Mouse (Mus musculus): Measurements from ENCODE around the gene Slc22a12. TPM values are rescaled to one million over a fixed set of nuclear protein-coding genes. Genes with fewer than 3 reads are reported as not detected.

The Slc22a12 gene
- total and polyA plus RNA-seq, 3 experiments, result 0.17 to 1.2 (median 0.94) TPM

GRCm38 (mm10) chr19:6507393-6507792 lies 35.4 kb downstream of the Slc22a12 start:
- no peak overlapping the region for H3K4me3 ChIP-seq (replicated peaks in 1 of 3; ENCODE audit: low read depth in 2 of 3, low read length in 2 of 3, poor library complexity in 1 of 3)
- H3K9ac ChIP-seq (ENCODE audit: insufficient read depth, low read depth), result no peak overlapping the region
- no peak for TF ChIP-seq ZMIZ1 (IDR thresholded peaks at IDR 0.05; ENCODE audit: low read depth, low read length)
- TF ChIP-seq ETS1 (conservative IDR thresholded peaks at IDR 0.05; ENCODE audit: low read depth, low read length), result no peak
- TF ChIP-seq KAT2A (IDR thresholded peaks at IDR 0.05; ENCODE audit: insufficient replicate concordance, low read length), result no peak
- TF ChIP-seq RCOR1 (conservative IDR thresholded peaks at IDR 0.05; ENCODE audit: low read depth, low read length), result no peak
- no peak for TF ChIP-seq MYC (IDR thresholded peaks at IDR 0.05; ENCODE audit: low read depth, low read length)
- no peak for TF ChIP-seq JUN (IDR thresholded peaks at IDR 0.05; ENCODE audit: insufficient read depth, low read depth, low read length)
- TF ChIP-seq E2F4 (IDR thresholded peaks at IDR 0.05; ENCODE audit: insufficient replicate concordance, low read depth, low read length), result no peak
- no peak for TF ChIP-seq MXI1 (IDR thresholded peaks at IDR 0.05; ENCODE audit: low read depth, low read length)
- no peak for TF ChIP-seq SIN3A (IDR thresholded peaks at IDR 0.05; ENCODE audit: low read length)
- dilution Hi-C loops (cut with MboI; ENCODE audit: extremely low pct_ligation_motif_present, extremely low pct_unique_long_range_greater_than_20kb, low sequenced_read_pairs) (no loop called here), in situ Hi-C loops (cut with MboI; ENCODE audit: low pct_ligation_motif_present, low pct_unique_long_range_greater_than_20kb, low sequenced_read_pairs) (loop anchor here (5.0 kb wide), 1 partner anchor 35 kb away; the partner anchor contains the start of gene Slc22a12)
- no peak overlapping the region for H3K27ac ChIP-seq (ENCODE audit: insufficient read depth, low read depth)
- H3K79me2 ChIP-seq (replicated peaks; ENCODE audit: control insufficient read depth, extremely low read depth, insufficient read depth, poor library complexity, severe bottlenecking), result no peaks in the 10 kb centered on the region
- H3K27me3 ChIP-seq (replicated peaks), result peaks cover 95% of the 10 kb centered on the region
- no peak for DNase-seq (ENCODE audit: extremely low read depth)
- no peaks in the 10 kb centered on the region for H3K36me3 ChIP-seq (replicated peaks in 1 of 2; ENCODE audit: control insufficient read depth in 1 of 2, insufficient read depth in 1 of 2, low read length in 1 of 2)
- no peaks in the 10 kb centered on the region for H3K9me3 ChIP-seq (replicated peaks; ENCODE audit: low read length)
- H3K4me1 ChIP-seq (ENCODE audit: control insufficient read depth in 1 of 2, insufficient read depth in 2 of 2), result peaks cover 4 to 23% of the 10 kb centered on the region in 2 experiments; a peak in 3 of 4 replicates
- H3K4me2 ChIP-seq (ENCODE audit: insufficient read depth, low read depth, poor library complexity, severe bottlenecking), result no peak overlapping the region

DNA sequence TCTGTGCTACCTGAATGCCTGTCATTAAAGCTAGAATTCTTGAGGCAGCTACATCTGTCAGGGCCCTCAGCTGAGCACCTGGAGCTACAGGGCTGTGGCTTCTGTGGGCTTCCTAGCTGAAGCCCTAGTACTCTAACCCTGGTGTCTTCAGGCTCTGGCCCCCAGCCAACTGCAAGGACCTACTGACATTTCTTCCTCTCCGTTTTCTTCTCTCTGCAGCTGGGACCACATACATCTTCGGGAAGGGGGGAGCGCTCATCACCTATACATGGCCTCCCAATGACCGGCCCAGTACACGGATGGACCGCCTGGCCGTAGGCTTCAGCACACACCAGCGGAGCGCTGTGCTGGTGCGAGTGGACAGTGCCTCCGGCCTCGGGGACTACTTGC lies 38.2 kb downstream of the Slc22a12 start:
- Histone ChIP-seq H3K4me3 (replicated peaks in 1 of 3; ENCODE audit: low read depth in 2 of 3, low read length in 2 of 3, poor library complexity in 1 of 3) (no peak overlapping the region), H3K27me3 (replicated peaks) (peaks cover 95% of the 10 kb centered on the region), H3K4me2 (ENCODE audit: insufficient read depth, low read depth, poor library complexity, severe bottlenecking) (no peak overlapping the region), H3K27ac (ENCODE audit: insufficient read depth, low read depth) (no peak overlapping the region), H3K4me1 (ENCODE audit: control insufficient read depth in 1 of 2, insufficient read depth in 2 of 2) (peaks cover 4 to 28% of the 10 kb centered on the region in 2 experiments; a peak in 3 of 4 replicates), H3K79me2 (replicated peaks; ENCODE audit: control insufficient read depth, extremely low read depth, insufficient read depth, poor library complexity, severe bottlenecking) (no peaks in the 10 kb centered on the region), H3K9me3 (replicated peaks; ENCODE audit: low read length) (no peaks in the 10 kb centered on the region), H3K9ac (ENCODE audit: insufficient read depth, low read depth) (no peak overlapping the region), H3K36me3 (replicated peaks in 1 of 2; ENCODE audit: control insufficient read depth in 1 of 2, insufficient read depth in 1 of 2, low read length in 1 of 2) (no peaks in the 10 kb centered on the region)
- TF ChIP-seq HCFC1 (IDR thresholded peaks at IDR 0.05; ENCODE audit: low read depth, low read length) (no peak), SIN3A (IDR thresholded peaks at IDR 0.05; ENCODE audit: low read length) (no peak), TBP (conservative IDR thresholded peaks at IDR 0.05; ENCODE audit: low read depth, low read length) (no peak), ZKSCAN1 (IDR thresholded peaks at IDR 0.05; ENCODE audit: borderline replicate concordance, low read depth, low read length) (no peak)
- DNase-seq (ENCODE audit: extremely low read depth), result no peak
- dilution Hi-C loops (cut with MboI; ENCODE audit: extremely low pct_ligation_motif_present, extremely low pct_unique_long_range_greater_than_20kb, low sequenced_read_pairs), result no loop called here
- in situ Hi-C loops (cut with MboI; ENCODE audit: low pct_ligation_motif_present, low pct_unique_long_range_greater_than_20kb, low sequenced_read_pairs), result loop anchor here (5.0 kb wide), 1 partner anchor 38 kb away; the partner anchor contains the start of gene Slc22a12
